Mouse (Mus musculus) 416B (cell line): ENCODE results near the gene Narf.

ENCODE experiments used
- DNase-seq: peaks from one replicate; pipeline ENCODE4 v3.0.0; 2011; ENCODE audit warnings: low read depth

Gene Narf

GRCm38 (mm10) chr11:121236564-121237344 is at the start of gene Narf:
Narf (plus strand) TSS chr11:121237253.
- peak; percentile 100 for DNase-seq

- DNase-seq = no peak
Observed at GRCm38 (mm10) chr11:121189681-121190080, 47.4 kb upstream of the Narf start.

GRCm38 (mm10) chr11:121192742-121193141 is 44.3 kb upstream of the Narf start:
- no peak for DNase-seq

- no peak for DNase-seq
Observed at GRCm38 (mm10) chr11:121193415-121193814, 43.6 kb upstream of the Narf start.

- DNase-seq = no peak
Observed at GRCm38 (mm10) chr11:121198622-121199021, 38.4 kb upstream of the Narf start.

GRCm38 (mm10) chr11:121199851-121200250 is 37.2 kb upstream of the Narf start:
- DNase-seq = no peak

GRCm38 (mm10) chr11:121200781-121201180 is 36.3 kb upstream of the Narf start:
- no peak for DNase-seq

GRCm38 (mm10) chr11:121201436-121202198 is 35.4 kb upstream of the Narf start:
- DNase-seq = peak; percentile 78

GRCm38 (mm10) chr11:121203859-121204160 is 33.2 kb upstream of the Narf start:
- no peak for DNase-seq

- DNase-seq = peak; percentile 99
Observed at GRCm38 (mm10) chr11:121204161-121205006, 32.7 kb upstream of the Narf start, which contains the start of the genes Hexdc and Ogfod3. Hexdc (plus strand) TSS chr11:121204433. Ogfod3 (minus strand) TSS chr11:121204711.

- no peak for DNase-seq
Observed at GRCm38 (mm10) chr11:121216831-121217230, 20.2 kb upstream of the Narf start.

GRCm38 (mm10) chr11:121219776-121220175 is 17.3 kb upstream of the Narf start:
- no peak for DNase-seq

GRCm38 (mm10) chr11:121220771-121221170 is 16.3 kb upstream of the Narf start:
- no peak for DNase-seq

- peak; percentile 11 for DNase-seq
Observed at GRCm38 (mm10) chr11:121221321-121222010, 15.6 kb upstream of the Narf start.

GRCm38 (mm10) chr11:121228129-121229017 is 8.7 kb upstream of the Narf start:
- peak; percentile 73 for DNase-seq

- DNase-seq = peak; percentile 89
Observed at GRCm38 (mm10) chr11:121229018-121229439, 8.0 kb upstream of the Narf start, which contains the start of gene Cybc1. Cybc1 (minus strand) TSS chr11:121229322.

GRCm38 (mm10) chr11:121231191-121231590 is 5.9 kb upstream of the Narf start:
- no peak for DNase-seq

- no peak for DNase-seq
Observed at GRCm38 (mm10) chr11:121231628-121232291, 5.3 kb upstream of the Narf start.

GRCm38 (mm10) chr11:121232706-121233105 is 4.3 kb upstream of the Narf start:
- DNase-seq = peak; percentile 27
